Comparison of ENCODE assay signal across 11 mouse cellular contexts in genomic region chr3:88929501-88929900, GRCm38 (mm10).
"Had no signal": no experiment of that assay in that cellular context is flagged by ENCODE, and none has a peak within 500 bp of the region (broad histone marks: within the 10 kb centered on the region; RNA-seq: fewer than 3 reads in every experiment).

No protein-coding gene starts in this region.

- DNase-seq: gastrocnemius, adult 2 months; gastrocnemius, postnatal 10 days; gastrocnemius, postnatal 25 days; heart, adult 18-20 months; heart, postnatal 14 days; heart, postnatal 36 days; kidney, adult 18-20 months; kidney, adult 8-10 months; kidney, postnatal 10 days; kidney, postnatal 4 days; liver had no signal
